Mouse (Mus musculus): ENCODE measurements at regions not wholly inside any gene's neighbourhood (a gene's known extent, or its start where the extent isn't known, plus 50 kb on each side); places are given as distances from the start of the nearest gene placed in this dataset.

GRCm38 (mm10) chr1:57296186-57296585 is 81.2 kb upstream of the 1700066M21Rik start:
- TF ChIP-seq CTCF (IDR thresholded peaks at IDR 0.05; ENCODE audit: control insufficient read depth, insufficient read depth, insufficient read length), result no peak
- TF ChIP-seq CEBPB (IDR thresholded peaks at IDR 0.05; ENCODE audit: low read depth), result no peak
- no peak for TF ChIP-seq MAX (IDR thresholded peaks at IDR 0.05)
- no peak for TF ChIP-seq USF1 (IDR thresholded peaks at IDR 0.05; ENCODE audit: low read depth)
- no peak for TF ChIP-seq MYOG (IDR thresholded peaks at IDR 0.05; ENCODE audit: control insufficient read depth, extremely low read depth, insufficient read length)
- no peak for TF ChIP-seq MYOD1 (IDR thresholded peaks at IDR 0.05; ENCODE audit: control insufficient read depth, insufficient read length, low read depth)
